Mouse (Mus musculus) spleen, postnatal 14 days (tissue): ENCODE results near the gene Nfatc2.

Experiments
- DNase-seq, 2 experiments: peaks; one replicate each; pipeline ENCODE4 v3.0.0; 2021 to 2022; ENCODE audit warnings: low spot score in 2 of 2

The Nfatc2 gene

DNA sequence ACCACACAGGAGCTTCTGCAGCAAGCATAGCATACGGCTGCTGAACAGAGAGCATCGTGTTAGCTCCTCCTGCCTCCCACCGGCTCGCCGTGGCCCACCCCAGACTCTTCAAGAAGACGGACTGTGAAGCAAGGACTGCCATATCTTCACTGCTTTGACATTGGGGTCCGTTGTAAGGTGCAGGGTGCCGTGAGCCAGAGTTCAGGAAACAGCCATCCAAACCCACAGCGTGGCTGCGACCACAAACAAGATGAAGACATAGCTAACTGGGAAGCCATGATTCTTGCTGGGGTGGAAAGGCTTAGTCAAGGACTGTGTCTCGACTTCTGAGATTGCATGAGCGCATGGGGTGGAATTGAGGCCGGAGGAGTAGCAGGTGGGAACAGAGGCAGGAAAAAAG lies 111.5 kb downstream of the Nfatc2 start:
- no peak for DNase-seq

DNA sequence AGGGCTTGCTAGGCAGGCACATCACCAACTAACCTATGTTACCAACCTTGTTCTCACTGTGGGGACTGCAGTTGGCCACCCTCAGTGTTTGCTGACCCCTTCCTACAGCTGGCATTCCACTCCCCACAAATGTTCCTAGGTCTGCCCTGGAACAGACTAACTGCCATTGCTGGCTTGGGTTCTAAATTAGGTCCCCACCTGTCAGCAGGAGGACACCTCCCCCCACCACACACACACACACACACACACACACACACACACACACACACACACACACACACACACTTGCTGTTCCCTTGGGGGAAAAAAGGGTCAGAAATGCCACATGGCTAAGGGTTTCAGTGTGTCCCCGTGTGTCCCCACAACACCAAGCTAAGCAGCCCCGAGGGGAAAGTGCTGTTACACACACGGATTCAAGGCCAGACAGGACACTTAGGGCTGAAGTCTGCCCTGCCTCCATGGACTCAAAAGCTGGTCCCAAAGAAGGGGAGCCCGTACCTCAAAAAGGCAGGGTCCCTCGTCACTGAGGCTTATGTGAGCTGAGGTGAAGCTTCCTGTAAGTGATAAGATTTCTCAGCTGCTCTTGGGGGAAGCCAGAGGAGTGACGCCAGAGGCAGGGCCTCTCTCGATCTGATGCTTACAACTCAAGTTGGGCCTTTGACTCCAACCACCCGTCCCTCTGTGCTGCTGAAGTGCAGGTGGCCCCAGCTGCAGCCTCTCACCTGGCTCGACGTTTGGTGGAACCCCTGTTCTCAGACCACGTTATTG lies 113.1 kb downstream of the Nfatc2 start:
- DNase-seq: no peak

GRCm38 (mm10) chr2:168481121-168481520 lies 120.3 kb downstream of the Nfatc2 start:
- no peak for DNase-seq

- DNase-seq: no peak
Observed at GRCm38 (mm10) chr2:168480692-168481091, 120.8 kb downstream of the Nfatc2 start.

- no peak for DNase-seq
Observed at GRCm38 (mm10) chr2:168479930-168480329, 121.5 kb downstream of the Nfatc2 start.

DNA sequence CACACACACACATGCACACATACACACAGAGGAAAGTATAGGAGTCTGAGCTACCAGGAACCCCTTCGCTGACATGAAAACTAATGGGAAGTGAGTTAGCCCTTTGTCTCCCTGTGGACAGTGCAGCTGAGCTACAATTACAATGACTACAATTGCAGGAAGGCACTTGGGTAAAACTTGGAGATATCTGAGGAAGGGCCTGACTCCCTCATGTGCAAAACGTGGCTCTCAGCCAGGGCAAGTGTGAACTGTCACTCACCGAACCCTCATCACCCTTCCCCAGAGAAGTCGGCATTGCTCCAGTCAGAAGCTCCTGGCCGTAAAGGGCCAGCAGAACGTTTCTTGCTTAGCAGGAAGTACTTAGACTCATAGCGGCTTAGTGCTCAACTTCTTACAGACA lies 123.0 kb downstream of the Nfatc2 start:
- DNase-seq: no peak

GRCm38 (mm10) chr2:168473496-168473895 lies 128.0 kb downstream of the Nfatc2 start:
- no peak for DNase-seq

DNA sequence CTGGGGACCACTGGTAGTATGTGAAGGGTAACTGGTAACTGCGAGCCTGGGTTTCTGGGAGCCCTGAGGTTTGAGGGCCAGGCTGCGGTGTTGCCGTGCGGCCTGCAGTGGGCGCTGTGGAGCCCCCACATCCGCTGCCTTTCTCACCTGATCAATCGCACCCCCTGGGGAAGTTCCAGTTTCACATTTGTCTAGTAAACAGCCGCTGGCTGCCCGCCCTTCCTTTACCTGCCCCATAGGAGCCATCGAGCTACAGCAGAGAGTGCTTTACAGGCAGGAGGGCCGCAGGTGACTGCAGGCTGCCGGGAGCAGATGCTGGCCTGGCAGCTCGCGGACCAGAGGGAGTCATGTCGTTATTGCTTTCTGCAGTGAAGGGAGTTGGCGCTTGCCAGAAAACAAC lies 128.6 kb downstream of the Nfatc2 start:
- DNase-seq: peak; percentile 52 to 70

DNA sequence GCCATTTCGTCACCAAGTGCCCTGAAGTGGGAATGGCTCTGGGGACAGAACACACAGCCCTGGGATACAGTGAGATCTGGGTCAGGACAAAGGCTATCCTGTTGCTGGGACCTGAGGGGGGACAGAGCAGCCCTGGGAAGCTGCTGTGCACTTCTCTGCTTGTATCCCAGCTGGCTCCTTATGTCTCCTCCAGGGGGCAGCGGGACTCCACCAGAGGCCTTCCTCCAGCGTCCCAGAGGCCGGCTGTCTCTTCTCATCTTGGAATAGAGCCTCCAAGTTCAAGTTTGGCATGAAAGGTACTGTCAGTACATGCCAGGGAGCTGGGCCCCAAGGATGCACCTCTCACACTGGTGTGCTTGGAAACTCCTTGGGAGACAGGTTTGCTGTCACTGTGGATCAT lies 132.4 kb downstream of the Nfatc2 start:
- DNase-seq: peak; percentile 17 to 40

DNA sequence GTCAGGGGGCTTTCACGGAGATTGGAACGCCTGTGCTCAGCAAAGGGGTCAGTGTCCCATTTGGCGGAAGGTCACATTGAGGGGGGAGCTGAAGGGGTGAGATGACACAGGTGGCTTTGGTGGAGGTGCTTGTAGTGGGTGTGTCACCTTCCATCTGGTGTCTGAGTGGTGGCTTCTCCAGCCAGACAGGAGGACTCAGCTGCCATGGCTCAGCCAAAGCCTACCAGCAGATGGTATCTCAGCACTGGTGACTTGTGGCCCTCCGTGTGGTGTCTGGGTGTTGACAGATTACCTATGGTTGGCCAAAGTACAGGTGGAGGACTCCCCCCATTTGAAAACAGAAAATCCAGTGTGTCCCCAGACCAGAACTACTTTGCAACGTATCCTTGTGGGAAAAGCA lies 134.3 kb downstream of the Nfatc2 start:
- DNase-seq: no peak

DNA sequence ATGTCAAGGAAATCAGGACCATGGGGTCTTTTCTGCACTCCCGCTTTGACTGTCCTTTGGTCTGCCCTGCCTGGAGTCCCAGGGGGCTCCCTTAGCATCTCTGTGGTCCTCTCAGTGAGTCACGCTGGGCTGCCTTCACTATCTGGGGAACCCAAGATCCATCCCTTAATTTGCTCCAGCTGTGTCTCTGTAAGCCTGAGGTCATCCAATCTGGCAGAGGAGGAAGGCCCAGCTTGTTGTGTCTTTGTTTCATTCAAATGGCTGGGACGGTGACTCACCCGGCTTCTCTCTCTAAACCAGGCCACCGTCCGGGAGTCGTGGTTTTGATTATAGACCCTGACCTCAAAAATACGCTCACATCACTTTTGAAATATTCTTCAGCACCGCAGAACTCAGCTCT lies 135.4 kb downstream of the Nfatc2 start:
- no peak for DNase-seq

- DNase-seq: no peak
Observed at GRCm38 (mm10) chr2:168465646-168466045, 135.8 kb downstream of the Nfatc2 start.

GRCm38 (mm10) chr2:168461865-168462264 lies 139.6 kb downstream of the Nfatc2 start:
- DNase-seq: no peak

DNA sequence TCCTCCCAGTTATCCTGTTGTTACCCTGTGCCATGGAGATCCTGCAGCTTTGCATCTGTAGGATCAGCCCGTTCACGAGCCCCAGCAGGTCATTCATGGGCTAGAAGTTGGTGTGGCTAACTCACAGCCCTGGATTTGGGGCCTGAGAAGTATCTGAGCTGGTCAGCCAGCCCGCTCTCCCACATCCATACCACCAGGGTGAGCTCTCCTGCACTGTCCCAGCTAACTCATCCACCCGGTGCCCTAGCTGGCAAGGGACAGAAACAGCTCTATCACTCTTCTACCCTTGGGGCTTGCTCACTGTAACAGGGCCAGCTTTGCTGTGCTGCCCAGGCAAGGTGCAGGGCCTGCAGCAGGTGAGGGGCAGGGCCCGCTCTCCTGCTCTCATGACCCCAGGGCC lies 141.8 kb downstream of the Nfatc2 start:
- DNase-seq: no peak

GRCm38 (mm10) chr2:168458583-168458982 lies 142.9 kb downstream of the Nfatc2 start:
- no peak for DNase-seq

DNA sequence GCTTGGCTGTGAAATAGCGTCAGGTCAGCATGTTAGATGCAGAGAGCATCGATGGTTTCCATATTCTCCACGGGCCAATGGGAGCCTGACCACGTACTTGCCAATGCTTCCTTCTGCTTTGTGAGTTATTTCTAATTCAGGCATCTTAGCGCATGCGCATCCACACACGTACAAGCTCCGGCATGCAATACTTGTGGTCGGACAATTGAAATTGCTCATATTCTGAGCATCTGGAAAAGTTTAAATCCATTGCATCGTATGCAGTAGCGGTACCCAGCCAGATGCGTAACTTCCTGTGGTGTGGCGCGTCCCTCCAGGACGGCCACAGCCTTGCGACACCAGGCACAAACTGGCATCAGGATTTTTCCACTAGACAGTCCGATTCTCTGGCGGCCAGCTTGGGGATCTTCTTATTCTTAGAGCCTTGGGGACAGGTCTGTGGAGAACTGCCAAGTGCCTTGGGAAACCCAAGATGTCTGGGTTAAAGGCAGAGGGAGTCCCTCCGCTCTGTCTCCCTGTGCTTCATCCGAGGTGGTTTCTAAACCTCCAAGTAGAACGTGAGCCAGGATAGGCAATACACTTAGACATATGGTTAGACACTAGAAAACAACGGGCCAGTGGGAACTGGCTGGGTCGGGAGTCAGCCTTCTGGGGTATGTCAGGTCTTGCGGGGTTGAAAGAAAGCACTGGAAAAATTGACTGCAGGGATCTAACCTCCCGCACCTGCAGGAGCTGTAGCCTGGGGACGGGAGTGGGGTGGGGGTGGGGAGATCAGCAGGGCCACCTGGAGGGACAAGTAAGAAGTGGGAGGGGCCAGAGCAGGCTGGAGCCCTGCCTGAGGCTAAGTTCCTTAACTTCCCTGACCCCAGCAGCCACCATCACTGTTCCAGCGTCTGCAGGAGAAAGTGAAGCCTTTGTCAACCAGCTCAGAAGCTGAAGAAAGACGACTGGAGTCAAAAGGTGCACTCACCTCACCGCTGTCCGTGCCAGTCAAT lies 149.4 kb downstream of the Nfatc2 start:
- DNase-seq: no peak

DNA sequence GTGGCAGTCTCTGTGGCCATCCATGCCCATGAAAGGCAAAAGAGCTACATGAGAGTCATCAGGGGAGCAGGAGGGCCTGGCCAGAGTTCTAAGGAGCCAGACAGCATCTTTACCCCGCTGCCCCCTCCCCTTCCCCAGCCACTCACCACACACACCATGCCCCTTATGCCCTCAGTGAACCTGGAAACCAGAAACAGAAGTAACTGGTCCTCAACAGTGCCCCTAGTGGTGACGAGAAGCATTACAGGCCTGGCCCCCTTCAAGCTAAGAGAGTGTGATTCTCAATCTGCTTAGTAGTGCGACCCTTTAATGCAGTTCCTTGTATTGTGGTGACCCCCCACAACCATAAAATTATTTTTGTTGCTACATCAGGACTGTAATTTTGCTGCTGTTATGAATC lies 150.5 kb downstream of the Nfatc2 start:
- DNase-seq: peak in 1 of 2 experiments; percentile 27

DNA sequence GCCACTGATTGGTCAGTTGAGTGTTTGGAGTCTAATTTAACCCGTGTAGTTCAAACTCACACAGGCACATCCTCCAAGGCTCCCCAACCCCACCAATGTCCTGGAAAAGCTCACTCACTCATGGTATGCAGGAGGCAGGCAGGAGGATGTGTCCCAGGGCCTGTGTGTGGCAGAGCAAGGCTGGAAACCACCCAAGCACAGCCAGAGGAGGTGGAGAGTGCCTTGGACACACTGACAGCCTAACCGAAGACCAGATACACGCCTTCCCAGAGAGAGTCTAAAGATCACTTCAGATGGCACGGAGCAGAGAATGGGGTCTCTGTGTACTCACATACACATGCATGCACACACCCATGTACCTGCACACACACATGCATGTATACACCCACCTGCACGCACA lies 153.4 kb downstream of the Nfatc2 start:
- no peak for DNase-seq

GRCm38 (mm10) chr2:168447601-168448000 lies 153.9 kb downstream of the Nfatc2 start:
- no peak for DNase-seq

DNA sequence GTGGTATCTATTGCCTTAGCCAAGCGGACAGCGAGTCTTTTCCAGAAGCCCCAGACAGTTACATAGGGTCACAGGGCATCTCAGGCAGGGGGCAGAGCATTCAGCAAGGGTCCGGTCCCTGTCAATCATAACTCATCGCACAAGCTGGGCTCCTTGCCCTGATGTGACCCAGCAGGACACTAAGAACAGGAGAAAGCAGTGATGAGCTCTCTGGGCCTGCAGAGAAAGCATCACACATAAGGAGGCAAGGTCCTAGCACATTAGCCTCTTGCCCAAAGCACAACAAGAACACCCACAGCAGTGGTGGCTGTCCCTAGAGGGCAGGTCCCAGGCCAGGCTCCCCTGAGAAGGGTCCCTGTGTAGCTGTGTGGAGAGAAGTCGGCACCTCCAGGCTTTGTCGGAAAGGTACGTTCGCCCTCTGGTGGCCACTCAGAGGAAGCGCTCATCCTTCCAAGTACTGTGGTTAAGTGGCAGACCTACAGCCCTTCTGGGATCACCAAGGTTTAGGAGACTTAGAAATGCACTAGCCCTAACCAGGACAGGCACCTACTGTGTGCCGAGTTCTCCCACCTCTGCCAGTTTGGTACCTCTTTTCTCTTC lies 156.1 kb downstream of the Nfatc2 start:
- peak; percentile 22 to 54 for DNase-seq

GRCm38 (mm10) chr2:168444126-168444525 lies 157.3 kb downstream of the Nfatc2 start:
- DNase-seq: no peak

- no peak for DNase-seq
Observed at GRCm38 (mm10) chr2:168441494-168441893, 160.0 kb downstream of the Nfatc2 start.
